Mouse (Mus musculus) right cerebral cortex, adult 18-20 months (tissue): ENCODE data around the gene Pde4d.
A peak's percentile ranks its signal among the peaks of the same experiment; 100 is the strongest.

ENCODE experiments used
- DNase-seq: peaks from one replicate; pipeline ENCODE4 v3.0.0; 2022; ENCODE audit warnings: mixed read lengths

Gene Pde4d

GRCm38 (mm10) chr13:109326061-109326460, 876.3 kb downstream of the Pde4d start:
- no peak for DNase-seq

GRCm38 (mm10) chr13:109331563-109331962, 881.8 kb downstream of the Pde4d start:
- no peak for DNase-seq

GRCm38 (mm10) chr13:109341902-109342301, 892.2 kb downstream of the Pde4d start:
- no peak for DNase-seq

- DNase-seq: no peak
Measured at GRCm38 (mm10) chr13:109342469-109342868, 892.7 kb downstream of the Pde4d start.

GRCm38 (mm10) chr13:109343596-109343995, 893.8 kb downstream of the Pde4d start:
- peak; percentile 83 for DNase-seq

- no peak for DNase-seq
Measured at GRCm38 (mm10) chr13:109347770-109348169, 898.0 kb downstream of the Pde4d start.

- DNase-seq: no peak
Measured at GRCm38 (mm10) chr13:109348316-109348715, 898.6 kb downstream of the Pde4d start.

- DNase-seq: no peak
Measured at GRCm38 (mm10) chr13:109350100-109350499, 900.4 kb downstream of the Pde4d start.

GRCm38 (mm10) chr13:109354017-109354416, 904.3 kb downstream of the Pde4d start:
- DNase-seq: no peak

- no peak for DNase-seq
Measured at GRCm38 (mm10) chr13:109356252-109356651, 906.5 kb downstream of the Pde4d start.

- DNase-seq: no peak
Measured at GRCm38 (mm10) chr13:109359994-109360393, 910.2 kb downstream of the Pde4d start.

- peak; percentile 16 for DNase-seq
Measured at GRCm38 (mm10) chr13:109362340-109362739, 912.6 kb downstream of the Pde4d start.

GRCm38 (mm10) chr13:109374465-109374864, 924.7 kb downstream of the Pde4d start:
- no peak for DNase-seq

- DNase-seq: no peak
Measured at GRCm38 (mm10) chr13:109376681-109377080, 926.9 kb downstream of the Pde4d start.

GRCm38 (mm10) chr13:109380149-109380548, 930.4 kb downstream of the Pde4d start:
- DNase-seq: no peak

GRCm38 (mm10) chr13:109388626-109389220, 939.0 kb downstream of the Pde4d start:
- peak; percentile 37 for DNase-seq

- no peak for DNase-seq
Measured at GRCm38 (mm10) chr13:109402396-109402795, 952.6 kb downstream of the Pde4d start.

- no peak for DNase-seq
Measured at GRCm38 (mm10) chr13:109402936-109403335, 953.2 kb downstream of the Pde4d start.

- no peak for DNase-seq
Measured at GRCm38 (mm10) chr13:109406341-109406740, 956.6 kb downstream of the Pde4d start.

- DNase-seq: no peak
Measured at GRCm38 (mm10) chr13:109407371-109407770, 957.6 kb downstream of the Pde4d start.

- DNase-seq: no peak
Measured at GRCm38 (mm10) chr13:109420426-109420825, 970.7 kb downstream of the Pde4d start.

GRCm38 (mm10) chr13:109424906-109425305, 975.2 kb downstream of the Pde4d start:
- no peak for DNase-seq

GRCm38 (mm10) chr13:109425548-109425947, 975.8 kb downstream of the Pde4d start:
- DNase-seq: no peak

- peak; percentile 43 for DNase-seq
Measured at GRCm38 (mm10) chr13:109426058-109426457, 976.3 kb downstream of the Pde4d start.

- DNase-seq: no peak
Measured at GRCm38 (mm10) chr13:109427541-109427940, 977.8 kb downstream of the Pde4d start.
